Mouse (Mus musculus): ENCODE data around the gene Ubtf. TPM values are rescaled to one million over a fixed set of nuclear protein-coding genes. Genes with fewer than 3 reads are reported as not detected.
A peak's percentile ranks its signal among the peaks of the same experiment; 100 is the strongest.

Gene Ubtf
- polyA plus RNA-seq, 1 experiment from 2014 or later: 101 TPM

- in situ Hi-C loops (cut with MboI; ENCODE audit: low pct_unique_long_range_greater_than_20kb): no loop called here
Measured at GRCm38 (mm10) chr11:102318576-102319409, 749 bp downstream of the Ubtf start.

GRCm38 (mm10) chr11:102317901-102318575 is 1.5 kb downstream of the Ubtf start:
- POLR2A ChIA-PET: interaction anchor here (1.0 to 7.6 kb wide), 7 partner anchors 9 to 112 kb away, joined by 3 to 110 read pairs (median 9); partner anchors contain the start of genes Grn and Slc25a39
- DNase-seq (ENCODE audit: low read depth, low spot score) (no peak), ATAC-seq (peak; percentile 31)
- no peak for TF ChIP-seq CTCF (IDR thresholded peaks at IDR 0.05)
- CTCF ChIA-PET: interaction anchor here (0.6 kb wide), 1 partner anchor 9 kb away, joined by 3 read pairs; no protein-coding TSS in a partner anchor
- in situ Hi-C loops (cut with MboI; ENCODE audit: low pct_unique_long_range_greater_than_20kb): no loop called here
- H3K27me3 ChIP-seq: no peaks in the 10 kb centered on the region

More at GRCm38 (mm10) chr11:102318576-102319409, 749 bp downstream of the Ubtf start:
- DNase-seq (ENCODE audit: low read depth, low spot score) (no peak), ATAC-seq (no peak)
- CTCF ChIA-PET: interaction anchor here (0.6 to 1.6 kb wide), 4 partner anchors 10 to 112 kb away, joined by 3 read pairs; partner anchors contain the start of gene Grn
- POLR2A ChIA-PET: interaction anchor here (0.6 to 7.6 kb wide), 15 partner anchors 10 to 308 kb away, joined by 3 to 110 read pairs (median 4); partner anchors contain the start of genes Grn, Rundc3a and Slc25a39
- H3K27me3 ChIP-seq: no peaks in the 10 kb centered on the region
- no peak for TF ChIP-seq CTCF (IDR thresholded peaks at IDR 0.05)

DNA sequence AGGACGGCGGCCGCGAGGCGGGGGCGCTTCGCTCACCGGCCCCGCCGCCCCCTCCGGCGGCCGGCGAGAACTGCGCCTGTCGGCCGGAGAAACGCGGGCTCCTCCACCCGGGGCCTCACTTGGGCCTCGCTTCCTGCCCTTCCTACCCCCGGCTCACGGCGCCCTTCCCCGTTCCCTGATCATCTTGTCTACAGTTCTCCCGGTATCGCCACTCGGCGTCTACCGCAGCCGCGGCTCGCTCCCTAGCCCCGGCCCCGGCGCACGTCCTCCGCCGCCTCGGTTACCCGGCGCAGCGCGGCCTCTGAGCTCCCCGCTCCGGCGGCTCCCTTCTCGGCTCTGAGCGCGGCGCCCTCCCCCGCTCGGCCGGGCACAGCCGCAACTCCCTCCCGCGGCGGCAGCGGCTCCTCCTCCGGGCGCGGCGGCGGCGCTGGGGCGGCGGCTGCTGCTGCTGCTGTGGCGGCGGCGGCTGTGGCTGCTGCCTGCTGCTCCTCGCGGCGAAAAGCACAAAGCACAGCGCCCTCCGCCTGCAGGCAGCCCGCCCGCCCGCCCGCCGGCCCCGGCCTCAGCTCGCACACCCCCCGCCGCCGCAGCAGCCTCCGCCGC is 2.1 kb downstream of the Ubtf start:
- ChIA-PET CTCF (no interaction called here), POLR2A (interaction anchor here (1.0 to 7.6 kb wide), 5 partner anchors 9 to 113 kb away, joined by 3 to 110 read pairs (median 23); partner anchors contain the start of genes Grn and Slc25a39)
- no peaks in the 10 kb centered on the region for H3K27me3 ChIP-seq
- in situ Hi-C loops (cut with MboI; ENCODE audit: low pct_unique_long_range_greater_than_20kb): no loop called here
- ATAC-seq (peak; percentile 34), DNase-seq (ENCODE audit: low read depth, low spot score) (no peak)
- no peak for TF ChIP-seq CTCF (IDR thresholded peaks at IDR 0.05)

DNA sequence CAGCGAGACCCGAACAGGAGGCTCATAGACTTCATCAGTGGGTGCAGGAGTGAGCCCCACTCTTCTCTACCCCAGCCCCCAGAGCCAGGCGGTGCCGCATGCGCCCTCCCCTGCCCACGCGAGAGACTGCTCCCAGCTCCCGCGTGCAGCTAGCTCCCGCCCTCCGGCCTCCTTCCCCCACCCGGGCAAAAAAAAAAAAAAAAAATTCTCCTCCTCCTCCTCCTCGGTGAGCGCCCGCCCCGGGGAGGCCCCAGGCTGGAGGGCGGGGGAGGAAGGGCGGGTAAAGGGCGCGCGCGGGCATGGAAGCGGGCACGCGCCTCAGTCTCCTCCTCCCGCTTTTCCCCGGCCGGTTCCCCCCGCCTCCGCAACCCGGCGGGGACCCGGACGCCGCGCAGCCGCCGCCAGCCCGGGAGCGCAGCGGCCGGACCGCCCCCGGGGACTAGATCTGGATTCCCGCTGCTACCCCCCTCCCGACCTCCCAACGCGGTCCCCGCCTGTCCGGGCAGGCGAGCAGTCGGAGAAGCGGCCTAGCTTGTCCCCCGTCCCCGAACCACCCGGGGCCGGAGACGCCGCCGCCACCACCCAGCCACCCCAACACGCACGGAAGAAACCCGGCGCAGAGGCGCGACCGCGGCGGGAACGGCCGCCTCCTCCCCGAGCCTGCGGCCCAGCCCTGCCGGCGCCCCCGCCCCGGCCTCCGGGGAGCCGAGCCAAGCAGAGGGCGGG is 2.8 kb downstream of the Ubtf start:
- POLR2A ChIA-PET: interaction anchor here (0.6 to 7.6 kb wide), 8 partner anchors 8 to 444 kb away, joined by 3 to 110 read pairs (median 4); partner anchors contain the start of genes Grn and Slc25a39
- ATAC-seq (no peak), DNase-seq (ENCODE audit: low read depth, low spot score) (no peak)
- H3K27me3 ChIP-seq: no peaks in the 10 kb centered on the region
- in situ Hi-C loops (cut with MboI; ENCODE audit: low pct_unique_long_range_greater_than_20kb): no loop called here
- no peak for TF ChIP-seq CTCF (IDR thresholded peaks at IDR 0.05)
- CTCF ChIA-PET: interaction anchor here (1.2 to 2.7 kb wide), 3 partner anchors 95 to 129 kb away, joined by 3 to 11 read pairs (median 4); no protein-coding TSS in a partner anchor

GRCm38 (mm10) chr11:102315690-102316571 is 3.6 kb downstream of the Ubtf start:
- CTCF ChIA-PET: interaction anchor here (0.7 to 2.7 kb wide), 7 partner anchors 81 to 130 kb away, joined by 3 to 11 read pairs (median 3); partner anchors contain the start of gene Grn
- ATAC-seq (no peak), DNase-seq (ENCODE audit: low read depth, low spot score) (no peak)
- in situ Hi-C loops (cut with MboI; ENCODE audit: low pct_unique_long_range_greater_than_20kb): no loop called here
- POLR2A ChIA-PET: interaction anchor here (0.6 to 7.6 kb wide), 4 partner anchors 40 to 445 kb away, joined by 3 to 110 read pairs (median 4); partner anchors contain the start of gene Slc25a39
- H3K27me3 ChIP-seq: no peaks in the 10 kb centered on the region
- TF ChIP-seq CTCF (IDR thresholded peaks at IDR 0.05): no peak

- H3K27me3 ChIP-seq: no peaks in the 10 kb centered on the region
- DNase-seq (ENCODE audit: low read depth, low spot score) (no peak), ATAC-seq (no peak)
- CTCF ChIA-PET: interaction anchor here (1.5 to 2.7 kb wide), 2 partner anchors 98 to 116 kb away, joined by 5 to 11 read pairs; partner anchors contain the start of gene Grn
- TF ChIP-seq CTCF (IDR thresholded peaks at IDR 0.05): no peak
- in situ Hi-C loops (cut with MboI; ENCODE audit: low pct_unique_long_range_greater_than_20kb): no loop called here
- POLR2A ChIA-PET: interaction anchor here (0.6 to 0.7 kb wide), 2 partner anchors 95 to 960 kb away, joined by 3 read pairs; no protein-coding TSS in a partner anchor
Measured at GRCm38 (mm10) chr11:102314321-102314720, 5.2 kb downstream of the Ubtf start.

- DNase-seq (ENCODE audit: low read depth, low spot score) (no peak), ATAC-seq (no peak)
- ChIA-PET POLR2A (interaction anchor here (1.1 kb wide), 1 partner anchor 97 kb away, joined by 3 read pairs; no protein-coding TSS in a partner anchor), CTCF (interaction anchor here (1.0 to 1.4 kb wide), 2 partner anchors 11 to 99 kb away, joined by 3 read pairs; no protein-coding TSS in a partner anchor)
- in situ Hi-C loops (cut with MboI; ENCODE audit: low pct_unique_long_range_greater_than_20kb): no loop called here
- no peak for TF ChIP-seq CTCF (IDR thresholded peaks at IDR 0.05)
- H3K27me3 ChIP-seq: no peaks in the 10 kb centered on the region
Measured at GRCm38 (mm10) chr11:102312586-102312985, 7.0 kb downstream of the Ubtf start.

DNA sequence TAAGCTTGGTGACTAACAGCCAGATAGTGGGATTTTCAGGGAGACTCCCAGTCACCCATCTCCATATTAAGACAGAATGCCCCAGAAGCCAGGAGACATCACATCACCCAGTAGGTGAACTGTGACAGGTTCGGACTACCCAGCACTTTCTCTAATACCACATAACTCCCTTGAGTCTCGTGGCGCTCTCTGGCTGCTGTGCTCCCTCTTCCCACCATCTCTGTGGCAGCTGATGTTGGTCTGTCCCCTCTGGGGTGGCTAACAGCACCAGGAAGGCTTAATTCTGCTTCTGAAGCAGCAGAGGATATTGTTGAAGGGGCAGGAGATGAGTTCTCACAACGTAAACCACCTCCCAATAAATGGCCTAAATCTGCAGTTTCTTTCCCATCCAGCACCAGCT is 7.6 kb downstream of the Ubtf start:
- CTCF ChIA-PET: no interaction called here
- H3K27me3 ChIP-seq: no peaks in the 10 kb centered on the region
- DNase-seq (ENCODE audit: low read depth, low spot score) (no peak), ATAC-seq (no peak)
- in situ Hi-C loops (cut with MboI; ENCODE audit: low pct_unique_long_range_greater_than_20kb): no loop called here
- POLR2A ChIA-PET: no interaction called here
- TF ChIP-seq CTCF (IDR thresholded peaks at IDR 0.05): no peak

Data from Patski (cell line).